Mouse (Mus musculus): ENCODE measurements around the gene Ccdc92b. TPM values are rescaled to one million over a fixed set of nuclear protein-coding genes. Genes with fewer than 3 reads are reported as not detected.
"Not testable (repeated sequence)": the region's sequence is repeated elsewhere in the genome, so short reads cannot be mapped to it uniquely, and the experiment has no call there.

Ccdc92b gene
- polyA plus RNA-seq (2014; fragmentation: Nextera tagmentation; extraction: Ambion mirVana) = 0.71 and 0.74 TPM in 2 replicates

DNA sequence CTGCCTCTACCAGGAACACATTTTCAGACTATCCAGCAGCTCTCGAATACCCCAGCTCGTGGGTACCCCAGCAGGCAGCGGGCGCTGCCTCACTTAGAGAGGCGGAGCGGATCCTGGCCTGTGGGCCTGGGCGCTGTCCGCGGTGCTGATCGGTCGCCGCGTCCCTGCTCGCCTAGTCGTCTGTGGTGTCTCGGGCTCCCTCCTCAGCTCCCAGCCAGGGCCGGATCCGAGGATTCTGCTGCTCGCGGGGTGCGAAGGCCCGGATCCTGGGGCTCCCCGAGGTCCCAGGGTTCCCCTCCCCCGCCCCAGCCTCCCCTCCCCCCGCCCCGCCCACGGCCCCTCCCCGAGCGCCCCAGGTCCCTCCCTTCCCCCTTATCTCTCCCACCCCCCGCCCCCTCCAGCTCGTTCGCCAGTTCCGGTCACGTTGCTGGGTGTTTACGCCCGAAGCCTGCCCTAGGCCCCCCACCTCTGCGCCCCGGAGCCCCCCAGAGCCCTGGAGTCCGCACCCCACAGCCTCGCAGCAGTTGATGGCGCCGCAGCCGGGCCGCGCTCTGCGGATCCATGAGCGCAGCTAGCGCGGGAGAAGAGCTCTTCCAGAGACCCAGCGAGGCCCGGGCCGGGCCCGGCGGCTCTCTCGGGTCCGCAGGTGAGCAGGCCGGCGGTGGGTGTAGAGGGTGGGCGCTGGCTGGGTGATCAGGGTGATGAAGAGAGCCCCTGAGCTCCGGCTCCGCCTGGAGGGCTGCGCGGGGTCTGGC lies at the start of gene Ccdc92b:
TSS of gene Ccdc92b (plus strand) at position 405 of the 755 bp plus-strand sequence.
- peak; percentile 80 for ATAC-seq (replicated peaks; ENCODE audit: insufficient number of reproducible peaks, low FRiP score, low TSS enrichment, low read depth)
- Histone ChIP-seq H3K4me1 (ENCODE audit: control insufficient read depth, insufficient read depth, low read length) (no peaks in the 10 kb centered on the region), H3K4me3 (ENCODE audit: low read depth, low read length) (peak within 1 kb of the TSS; percentile 31), H3K9ac (replicated peaks; ENCODE audit: low read length) (peak within 1 kb of the TSS; percentile 25; the same call in 1 of the 2 replicates), H3K27ac (replicated peaks; ENCODE audit: low read depth, low read length) (no peak within 1 kb of the TSS), H3K9me3 (replicated peaks; ENCODE audit: control insufficient read depth, low read length) (no peaks in the 10 kb centered on the region), H3K36me3 (replicated peaks; ENCODE audit: control insufficient read depth, insufficient read depth, low read depth, low read length) (no peaks in the 10 kb centered on the region), H3K27me3 (ENCODE audit: control insufficient read depth, insufficient read depth, low read length) (peaks cover 20% of the 10 kb centered on the region), H3K4me2 (ENCODE audit: low read depth, low read length) (peak within 1 kb of the TSS; percentile 58)
- under 1% methylated on average over 49 of the region's 63 CpGs for WGBS
- peak; percentile 92 for DNase-seq (ENCODE audit: low spot score)

DNA sequence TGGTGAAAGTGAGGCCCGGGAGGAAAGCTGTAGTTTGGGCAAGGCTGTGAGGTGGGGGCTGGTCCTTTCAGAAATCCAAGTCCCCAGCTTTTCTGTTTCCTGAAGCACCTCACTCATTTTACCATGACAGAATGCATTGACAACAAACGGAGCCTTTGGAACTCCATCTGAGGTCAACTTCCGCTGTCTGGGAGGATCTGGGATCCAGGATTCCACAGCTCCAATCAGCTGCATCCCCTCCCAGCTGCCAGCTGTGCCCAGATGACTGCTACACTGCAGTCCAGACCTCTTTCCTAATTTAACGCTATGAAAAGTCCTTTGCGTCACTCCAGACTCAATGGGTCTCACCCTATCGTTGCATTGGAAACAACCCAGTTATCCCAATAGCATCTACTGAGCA lies 49.7 kb upstream of the Ccdc92b start:
- no peak for DNase-seq (ENCODE audit: low spot score)
- WGBS = 74% methylated on average over 6 of the region's 6 CpGs
- H3K4me2 ChIP-seq (ENCODE audit: low read depth, low read length) = no peak overlapping the region

DNA sequence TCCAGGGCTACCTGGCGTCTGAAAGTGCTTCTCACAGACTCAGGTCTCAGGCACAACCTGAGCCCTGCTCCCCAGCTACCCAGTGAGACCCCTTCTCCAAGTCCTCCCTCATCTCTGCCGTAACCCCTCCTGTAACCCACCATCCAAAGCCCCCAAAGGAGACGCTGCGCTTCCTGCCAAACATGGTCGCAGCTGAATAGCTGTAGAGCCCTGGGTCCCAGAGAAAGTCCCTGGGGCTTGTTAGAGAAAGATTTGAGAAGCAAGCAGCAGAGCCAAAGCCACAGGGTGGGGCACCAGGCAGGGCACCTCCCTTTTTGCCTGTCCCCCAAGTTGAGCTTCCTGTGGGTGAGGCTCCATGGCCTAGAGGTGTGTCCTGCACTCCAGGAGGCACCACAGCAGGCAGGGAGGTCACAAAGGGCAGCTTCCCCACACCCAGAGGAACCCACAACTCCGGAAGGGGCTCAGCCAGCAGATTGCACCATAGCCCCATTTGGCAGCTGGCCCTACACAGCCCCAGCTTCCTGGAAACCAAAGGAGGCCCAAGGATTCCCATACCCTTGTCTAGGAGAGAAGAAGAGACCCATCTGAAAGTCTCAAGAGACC lies 46.8 kb upstream of the Ccdc92b start:
- no peak overlapping the region for H3K4me2 ChIP-seq (ENCODE audit: low read depth, low read length)
- no peaks in the 10 kb centered on the region for H3K27me3 ChIP-seq (ENCODE audit: control insufficient read depth, insufficient read depth, low read length)
- H3K27ac ChIP-seq (replicated peaks; ENCODE audit: low read depth, low read length) = no peak overlapping the region
- ATAC-seq (replicated peaks; ENCODE audit: insufficient number of reproducible peaks, low FRiP score, low TSS enrichment, low read depth) = no peak
- H3K9me3 ChIP-seq (replicated peaks; ENCODE audit: control insufficient read depth, low read length) = no peaks in the 10 kb centered on the region
- no peak for DNase-seq (ENCODE audit: low spot score)
- no peak overlapping the region for H3K9ac ChIP-seq (replicated peaks; ENCODE audit: low read length)
- H3K36me3 ChIP-seq (replicated peaks; ENCODE audit: control insufficient read depth, insufficient read depth, low read depth, low read length) = no peaks in the 10 kb centered on the region
- no peaks in the 10 kb centered on the region for H3K4me1 ChIP-seq (ENCODE audit: control insufficient read depth, insufficient read depth, low read length)
- 71% methylated on average over 6 of the region's 6 CpGs for WGBS
- H3K4me3 ChIP-seq (ENCODE audit: low read depth, low read length) = no peak overlapping the region

More for the DNA sequence above, 49.7 kb upstream of the Ccdc92b start:
- Histone ChIP-seq H3K9ac (replicated peaks; ENCODE audit: low read length) (no peak overlapping the region), H3K4me3 (ENCODE audit: low read depth, low read length) (no peak overlapping the region), H3K27ac (replicated peaks; ENCODE audit: low read depth, low read length) (no peak overlapping the region), H3K9me3 (replicated peaks; ENCODE audit: control insufficient read depth, low read length) (no peaks in the 10 kb centered on the region), H3K36me3 (replicated peaks; ENCODE audit: control insufficient read depth, insufficient read depth, low read depth, low read length) (no peaks in the 10 kb centered on the region), H3K27me3 (ENCODE audit: control insufficient read depth, insufficient read depth, low read length) (no peaks in the 10 kb centered on the region), H3K4me1 (ENCODE audit: control insufficient read depth, insufficient read depth, low read length) (no peaks in the 10 kb centered on the region)
- no peak for ATAC-seq (replicated peaks; ENCODE audit: insufficient number of reproducible peaks, low FRiP score, low TSS enrichment, low read depth)

DNA sequence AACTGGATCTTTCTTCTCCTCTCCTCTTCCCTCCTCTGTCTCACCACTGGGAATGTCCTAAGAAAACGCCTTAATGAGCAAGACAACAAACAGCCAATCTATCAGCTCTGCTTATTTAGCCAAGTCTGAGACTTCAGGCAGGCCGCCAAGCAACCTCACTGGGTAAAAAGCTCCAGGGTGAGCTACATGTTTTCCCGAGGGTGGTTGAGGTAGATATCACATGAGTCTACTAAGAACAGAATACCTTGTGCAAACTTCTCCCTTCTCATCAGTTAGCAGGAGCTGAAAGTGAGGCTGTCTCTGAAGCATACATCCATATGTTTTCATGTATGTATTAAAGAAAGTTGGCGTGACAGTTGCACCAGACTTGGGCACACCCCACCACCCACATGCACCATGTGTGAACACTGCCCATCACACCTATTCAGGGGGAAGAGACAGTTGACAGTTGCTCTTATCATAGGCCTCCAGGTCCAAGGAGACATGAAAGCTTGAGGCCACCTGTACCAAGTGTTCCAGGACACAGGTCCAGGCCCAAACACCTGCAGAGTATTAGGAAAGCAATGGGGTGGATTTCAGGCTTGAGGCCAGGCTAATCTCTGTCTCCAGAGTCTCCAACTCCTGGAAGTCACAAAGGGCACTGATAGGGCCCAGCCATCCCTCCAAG lies 44.5 kb upstream of the Ccdc92b start:
- Histone ChIP-seq H3K9ac (replicated peaks; ENCODE audit: low read length) (no peak overlapping the region), H3K4me2 (ENCODE audit: low read depth, low read length) (no peak overlapping the region), H3K27me3 (ENCODE audit: control insufficient read depth, insufficient read depth, low read length) (no peaks in the 10 kb centered on the region), H3K36me3 (replicated peaks; ENCODE audit: control insufficient read depth, insufficient read depth, low read depth, low read length) (no peaks in the 10 kb centered on the region), H3K27ac (replicated peaks; ENCODE audit: low read depth, low read length) (no peak overlapping the region), H3K4me1 (ENCODE audit: control insufficient read depth, insufficient read depth, low read length) (no peaks in the 10 kb centered on the region), H3K4me3 (ENCODE audit: low read depth, low read length) (no peak overlapping the region), H3K9me3 (replicated peaks; ENCODE audit: control insufficient read depth, low read length) (no peaks in the 10 kb centered on the region)
- ATAC-seq (replicated peaks; ENCODE audit: insufficient number of reproducible peaks, low FRiP score, low TSS enrichment, low read depth) = no peak
- WGBS = 73% methylated on average over 4 of the region's 4 CpGs
- DNase-seq (ENCODE audit: low spot score) = no peak

DNA sequence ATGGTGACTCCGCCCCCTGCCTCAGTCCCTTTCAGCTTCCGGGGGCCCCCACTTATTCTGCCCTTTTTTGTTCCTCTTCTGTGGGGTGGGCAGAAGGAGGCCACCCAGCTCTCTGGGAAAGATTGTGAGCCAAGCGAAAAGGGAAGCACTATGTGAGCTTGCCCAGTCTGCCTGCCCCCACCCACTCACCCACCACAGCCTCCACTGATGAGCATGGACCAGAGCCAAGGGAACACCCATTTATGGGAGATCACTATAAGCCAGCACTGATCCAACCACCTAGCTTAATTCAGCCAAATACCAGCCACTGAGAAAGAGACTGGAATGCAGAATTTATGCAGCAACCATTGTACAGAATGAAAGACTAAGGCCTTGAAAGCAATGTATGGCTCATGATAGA lies 43.5 kb upstream of the Ccdc92b start:
- Histone ChIP-seq H3K27ac (replicated peaks; ENCODE audit: low read depth, low read length) (no peak overlapping the region), H3K4me2 (ENCODE audit: low read depth, low read length) (no peak overlapping the region), H3K4me3 (ENCODE audit: low read depth, low read length) (no peak overlapping the region), H3K9me3 (replicated peaks; ENCODE audit: control insufficient read depth, low read length) (no peaks in the 10 kb centered on the region), H3K9ac (replicated peaks; ENCODE audit: low read length) (no peak overlapping the region), H3K4me1 (ENCODE audit: control insufficient read depth, insufficient read depth, low read length) (no peaks in the 10 kb centered on the region), H3K27me3 (ENCODE audit: control insufficient read depth, insufficient read depth, low read length) (no peaks in the 10 kb centered on the region), H3K36me3 (replicated peaks; ENCODE audit: control insufficient read depth, insufficient read depth, low read depth, low read length) (no peaks in the 10 kb centered on the region)
- ATAC-seq (replicated peaks; ENCODE audit: insufficient number of reproducible peaks, low FRiP score, low TSS enrichment, low read depth) = no peak
- 88% methylated on average over 3 of the region's 3 CpGs for WGBS
- DNase-seq (ENCODE audit: low spot score) = no peak

DNA sequence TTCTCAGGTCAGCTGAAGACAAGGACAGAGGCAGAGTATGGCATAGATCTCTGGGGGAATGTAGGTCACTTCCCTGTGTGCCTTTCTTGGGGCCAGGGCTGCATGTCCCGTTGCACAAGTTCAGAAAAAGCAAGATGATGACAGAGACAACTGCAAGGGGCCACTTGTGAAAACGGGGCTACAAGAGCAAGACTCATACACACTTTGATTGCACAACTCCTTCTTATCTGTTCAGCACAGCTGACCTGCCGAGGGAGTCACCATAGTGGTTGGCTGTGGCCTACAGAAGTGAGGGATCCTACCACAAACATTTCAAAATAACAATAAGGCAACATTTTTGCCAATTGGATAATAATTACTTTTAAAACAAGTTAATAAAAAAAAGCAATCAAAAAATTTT lies 42.3 kb upstream of the Ccdc92b start:
- Histone ChIP-seq H3K9ac (replicated peaks; ENCODE audit: low read length) (no peak overlapping the region), H3K27me3 (ENCODE audit: control insufficient read depth, insufficient read depth, low read length) (no peaks in the 10 kb centered on the region), H3K4me3 (ENCODE audit: low read depth, low read length) (no peak overlapping the region), H3K27ac (replicated peaks; ENCODE audit: low read depth, low read length) (no peak overlapping the region), H3K4me1 (ENCODE audit: control insufficient read depth, insufficient read depth, low read length) (no peaks in the 10 kb centered on the region), H3K9me3 (replicated peaks; ENCODE audit: control insufficient read depth, low read length) (no peaks in the 10 kb centered on the region), H3K36me3 (replicated peaks; ENCODE audit: control insufficient read depth, insufficient read depth, low read depth, low read length) (no peaks in the 10 kb centered on the region), H3K4me2 (ENCODE audit: low read depth, low read length) (no peak overlapping the region)
- 73% methylated on average over 3 of the region's 3 CpGs for WGBS
- ATAC-seq (replicated peaks; ENCODE audit: insufficient number of reproducible peaks, low FRiP score, low TSS enrichment, low read depth) = no peak
- no peak for DNase-seq (ENCODE audit: low spot score)

DNA sequence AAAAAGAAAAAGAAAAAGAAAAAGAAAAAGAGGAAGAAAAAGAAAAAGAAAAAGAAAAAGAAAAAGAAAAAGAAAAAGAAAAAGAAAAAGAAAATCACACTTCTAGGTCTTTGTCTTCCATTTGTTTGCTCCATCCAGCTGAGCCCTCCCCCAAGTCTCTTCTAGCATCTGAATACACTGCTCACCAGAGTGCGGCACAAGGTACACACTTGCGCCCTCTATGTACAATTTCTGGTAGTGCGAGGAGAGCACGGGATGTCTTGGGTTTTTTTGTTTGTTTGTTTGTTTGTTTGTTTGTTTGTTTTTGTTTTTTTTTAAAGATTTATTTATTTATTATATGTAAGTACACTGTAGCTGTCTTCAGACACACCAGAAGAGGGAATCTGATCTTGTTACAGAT lies 38.1 kb upstream of the Ccdc92b start:
- H3K27ac ChIP-seq (replicated peaks; ENCODE audit: low read depth, low read length); H3K9ac ChIP-seq (replicated peaks; ENCODE audit: low read length); H3K36me3 ChIP-seq (replicated peaks; ENCODE audit: control insufficient read depth, insufficient read depth, low read depth, low read length); H3K9me3 ChIP-seq (replicated peaks; ENCODE audit: control insufficient read depth, low read length); H3K4me1 ChIP-seq (ENCODE audit: control insufficient read depth, insufficient read depth, low read length); H3K27me3 ChIP-seq (ENCODE audit: control insufficient read depth, insufficient read depth, low read length); H3K4me3 ChIP-seq (ENCODE audit: low read depth, low read length); ATAC-seq (replicated peaks; ENCODE audit: insufficient number of reproducible peaks, low FRiP score, low TSS enrichment, low read depth); H3K4me2 ChIP-seq (ENCODE audit: low read depth, low read length): not testable (repeated sequence)
- 56% methylated on average over 4 of the region's 4 CpGs for WGBS
- peak; percentile 11 for DNase-seq (ENCODE audit: low spot score)

DNA sequence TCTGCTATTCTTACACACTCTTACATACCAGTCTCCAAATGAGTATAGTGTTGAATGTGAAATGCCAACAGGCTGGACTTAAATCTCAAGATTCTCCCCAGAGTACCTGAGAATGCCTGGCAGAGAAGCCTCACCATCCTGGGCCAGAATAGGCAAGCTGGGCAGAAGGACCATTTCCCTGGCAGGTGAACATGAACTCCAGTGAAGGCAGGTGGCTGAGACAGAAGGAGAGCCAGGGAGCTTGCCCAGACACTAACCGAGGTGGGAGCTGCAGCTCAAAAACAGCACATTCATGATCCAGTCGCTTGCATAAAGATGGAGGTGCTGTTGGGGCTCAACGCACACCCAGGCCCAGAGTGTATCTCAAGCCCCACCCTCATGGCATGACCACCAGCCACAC lies 36.9 kb upstream of the Ccdc92b start:
- no peaks in the 10 kb centered on the region for H3K4me1 ChIP-seq (ENCODE audit: control insufficient read depth, insufficient read depth, low read length)
- H3K9ac ChIP-seq (replicated peaks; ENCODE audit: low read length) = no peak overlapping the region
- ATAC-seq (replicated peaks; ENCODE audit: insufficient number of reproducible peaks, low FRiP score, low TSS enrichment, low read depth) (no peak), DNase-seq (ENCODE audit: low spot score) (no peak)
- no peak overlapping the region for H3K4me2 ChIP-seq (ENCODE audit: low read depth, low read length)
- WGBS = 84% methylated on average over 3 of the region's 3 CpGs
- peaks cover under 1% of the 10 kb centered on the region; the same call in 1 of the 2 replicates for H3K27me3 ChIP-seq (ENCODE audit: control insufficient read depth, insufficient read depth, low read length)
- H3K27ac ChIP-seq (replicated peaks; ENCODE audit: low read depth, low read length) = no peak overlapping the region
- H3K4me3 ChIP-seq (ENCODE audit: low read depth, low read length) = no peak overlapping the region
- H3K36me3 ChIP-seq (replicated peaks; ENCODE audit: control insufficient read depth, insufficient read depth, low read depth, low read length) = no peaks in the 10 kb centered on the region
- H3K9me3 ChIP-seq (replicated peaks; ENCODE audit: control insufficient read depth, low read length) = no peaks in the 10 kb centered on the region

All from embryonic facial prominence, embryonic 11.5 days (tissue).